Mouse (Mus musculus) myocyte (in vitro differentiated cells): Measurements from ENCODE around the gene Spint5. TPM values are rescaled to one million over a fixed set of nuclear protein-coding genes. Genes with fewer than 3 reads are reported as not detected.

Experiments
- H3K27me3 ChIP-seq: one replicate; pipeline ENCODE4 v1.6.1; 2011; ENCODE audit not compliant: control insufficient read depth, insufficient read depth, insufficient read length
- H3K36me3 ChIP-seq: one replicate; pipeline ENCODE4 v1.6.1; 2011; ENCODE audit not compliant: control insufficient read depth, insufficient read depth
- H3K4me2 ChIP-seq: one replicate; pipeline ENCODE4 v1.6.1; 2011; ENCODE audit warnings: low read depth, control low read depth
- H3K4me3 ChIP-seq: one replicate; pipeline ENCODE4 v1.5.1; 2011; ENCODE audit warnings: mild to moderate bottlenecking, control low read depth, moderate library complexity
- H3K79me2 ChIP-seq: one replicate; pipeline ENCODE4 v1.6.1; 2011; ENCODE audit not compliant: control insufficient read depth, insufficient read depth
- H3ac ChIP-seq: one replicate; pipeline ENCODE4 v1.6.1; 2011; ENCODE audit not compliant: control insufficient read depth, insufficient read length
- CEBPB ChIP-seq: IDR thresholded peaks from 2 replicates; pipeline ENCODE4 v1.6.1; 2011; ENCODE audit warnings: mild to moderate bottlenecking, moderate library complexity; ENCODE audit not compliant: poor library complexity, insufficient read depth, severe bottlenecking
- E2F4 ChIP-seq: IDR thresholded peaks from one replicate; pipeline ENCODE4 v1.6.1; 2011; ENCODE audit warnings: mild to moderate bottlenecking, control low read depth, moderate library complexity; ENCODE audit not compliant: insufficient read depth
- MAX ChIP-seq: IDR thresholded peaks from one replicate; pipeline ENCODE4 v1.6.1; 2011; ENCODE audit warnings: low read depth, mild to moderate bottlenecking, control low read depth
- MYOD1 ChIP-seq, 3 experiments: IDR thresholded peaks; one replicate each; pipeline ENCODE4 v1.6.1; 2011; ENCODE audit warnings: control low read depth in 2 of 3, low read depth in 2 of 3, mild to moderate bottlenecking in 2 of 3, moderate library complexity in 1 of 3; ENCODE audit not compliant: insufficient read length in 2 of 3, control insufficient read depth in 1 of 3
- MYOG ChIP-seq, 3 experiments: IDR thresholded peaks; one replicate each; pipeline ENCODE4 v1.6.1; 2011; ENCODE audit warnings: control low read depth in 2 of 3, low read depth in 2 of 3, mild to moderate bottlenecking in 2 of 3; ENCODE audit not compliant: insufficient read length in 2 of 3, control insufficient read depth in 1 of 3, insufficient read depth in 1 of 3
- POLR2A ChIP-seq: IDR thresholded peaks from one replicate; pipeline ENCODE4 v1.6.1; 2011; ENCODE audit warnings: low read depth, mild to moderate bottlenecking, control low read depth, moderate library complexity; ENCODE audit not compliant: insufficient read length
- POLR2AphosphoS2 ChIP-seq: IDR thresholded peaks from one replicate; pipeline ENCODE4 v1.6.1; 2011; ENCODE audit warnings: low read depth, control low read depth; ENCODE audit not compliant: insufficient read length
- REST ChIP-seq: IDR thresholded peaks from one replicate; pipeline ENCODE4 v1.6.1; 2011; ENCODE audit warnings: mild to moderate bottlenecking, control low read depth, moderate library complexity; ENCODE audit not compliant: insufficient read depth, insufficient read length
- SRF ChIP-seq: IDR thresholded peaks from one replicate; pipeline ENCODE4 v1.6.1; 2011; ENCODE audit warnings: low read depth; ENCODE audit not compliant: control insufficient read depth, insufficient read length
- TCF12 ChIP-seq: IDR thresholded peaks from one replicate; pipeline ENCODE4 v1.6.1; 2011; ENCODE audit warnings: mild to moderate bottlenecking, control low read depth; ENCODE audit not compliant: poor library complexity, insufficient read depth, severe bottlenecking
- TCF3 ChIP-seq: IDR thresholded peaks from one replicate; pipeline ENCODE4 v1.6.1; 2011; ENCODE audit warnings: low read depth, control low read depth; ENCODE audit not compliant: insufficient read length
- USF1 ChIP-seq: IDR thresholded peaks from one replicate; pipeline ENCODE4 v1.6.1; 2011; ENCODE audit warnings: low read depth, mild to moderate bottlenecking, control low read depth, moderate library complexity
- polyA plus RNA-seq: library from polyadenylated mRNA; unstranded; fragments of >200 nt; fragmentation: generic; extraction: Trizol; gene quantifications from one replicate; pipeline ENCODE4 v1.2.1, GENCODE M21; 2012; ENCODE audit warnings: missing spikeins

Gene Spint5
- polyA plus RNA-seq, 1 experiment: not detected

- no peak overlapping the region for H3K4me2 ChIP-seq
- H3K4me3 ChIP-seq: no peak overlapping the region
- H3K36me3 ChIP-seq: peaks cover 60% of the 10 kb centered on the region
- no peak overlapping the region for H3ac ChIP-seq
- peaks cover 12% of the 10 kb centered on the region for H3K79me2 ChIP-seq
- no peak for TF ChIP-seq REST
- no peak for TF ChIP-seq POLR2A
- no peak for TF ChIP-seq CEBPB
- TF ChIP-seq TCF3: no peak
- TF ChIP-seq USF1: no peak
- no peak for TF ChIP-seq MAX
- TF ChIP-seq MYOD1 (IDR thresholded peaks at IDR 0.05; ENCODE audit: control insufficient read depth in 1 of 3, insufficient read length in 2 of 3, low read depth in 2 of 3): peak in 1 of 3 experiments; percentile 5
- no peaks in the 10 kb centered on the region for H3K27me3 ChIP-seq
Measured at GRCm38 (mm10) chr2:164754800-164755199, 39.7 kb downstream of the Spint5 start.

- Histone ChIP-seq H3K4me3 (no peak overlapping the region), H3K4me2 (no peak overlapping the region), H3K79me2 (no peaks in the 10 kb centered on the region), H3K36me3 (peaks cover 75% of the 10 kb centered on the region), H3ac (no peak overlapping the region), H3K27me3 (no peaks in the 10 kb centered on the region)
- TF ChIP-seq MYOG (IDR thresholded peaks at IDR 0.05; ENCODE audit: control insufficient read depth in 1 of 3, insufficient read depth in 1 of 3, insufficient read length in 2 of 3, low read depth in 2 of 3) (no peak), TCF12 (no peak), SRF (no peak), CEBPB (no peak), E2F4 (no peak), USF1 (no peak), POLR2AphosphoS2 (no peak), POLR2A (no peak), TCF3 (no peak), MAX (no peak), MYOD1 (IDR thresholded peaks at IDR 0.05; ENCODE audit: control insufficient read depth in 1 of 3, insufficient read length in 2 of 3, low read depth in 2 of 3) (no peak), REST (no peak)
Measured at GRCm38 (mm10) chr2:164757841-164758240, 42.7 kb downstream of the Spint5 start.

DNA sequence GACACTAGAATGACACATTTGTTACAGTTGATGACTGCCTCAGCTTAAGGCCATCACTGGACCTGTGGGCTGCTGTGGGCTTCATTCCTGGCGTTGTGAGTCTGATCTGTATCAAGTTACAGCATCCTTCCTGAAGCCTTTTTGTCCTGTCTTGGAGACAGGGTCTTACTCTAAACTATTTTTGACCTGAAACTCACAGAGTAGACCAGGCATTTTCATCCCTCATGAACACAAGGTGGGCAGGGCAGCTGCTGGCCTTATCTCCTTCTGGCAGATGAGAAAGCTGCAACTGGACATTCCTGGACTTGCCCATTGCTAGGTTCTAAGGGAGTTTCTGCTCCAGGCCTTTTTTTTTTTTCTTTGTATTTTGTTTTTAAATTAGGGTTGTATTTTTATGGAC lies 43.6 kb downstream of the Spint5 start:
- Histone ChIP-seq H3K4me2 (no peak overlapping the region), H3ac (no peak overlapping the region), H3K36me3 (peaks cover 73% of the 10 kb centered on the region), H3K27me3 (no peaks in the 10 kb centered on the region), H3K4me3 (no peak overlapping the region), H3K79me2 (no peaks in the 10 kb centered on the region)
- no peak for TF ChIP-seq USF1
- TF ChIP-seq MYOG (IDR thresholded peaks at IDR 0.05; ENCODE audit: control insufficient read depth in 1 of 3, insufficient read depth in 1 of 3, insufficient read length in 2 of 3, low read depth in 2 of 3): no peak

- no peaks in the 10 kb centered on the region for H3K27me3 ChIP-seq
- no peak overlapping the region for H3K4me3 ChIP-seq
- H3K79me2 ChIP-seq: no peaks in the 10 kb centered on the region
- no peak overlapping the region for H3ac ChIP-seq
- H3K36me3 ChIP-seq: peaks cover 67% of the 10 kb centered on the region
- no peak overlapping the region for H3K4me2 ChIP-seq
- no peak for TF ChIP-seq USF1
- no peak for TF ChIP-seq MYOG (IDR thresholded peaks at IDR 0.05; ENCODE audit: control insufficient read depth in 1 of 3, insufficient read depth in 1 of 3, insufficient read length in 2 of 3, low read depth in 2 of 3)
- TF ChIP-seq REST: no peak
- TF ChIP-seq E2F4: no peak
- TF ChIP-seq MAX: no peak
- no peak for TF ChIP-seq TCF12
- no peak for TF ChIP-seq TCF3
- no peak for TF ChIP-seq POLR2AphosphoS2
- no peak for TF ChIP-seq SRF
- TF ChIP-seq POLR2A: no peak
- no peak for TF ChIP-seq CEBPB
- TF ChIP-seq MYOD1 (IDR thresholded peaks at IDR 0.05; ENCODE audit: control insufficient read depth in 1 of 3, insufficient read length in 2 of 3, low read depth in 2 of 3): no peak
Measured at GRCm38 (mm10) chr2:164760059-164760833, 45.1 kb downstream of the Spint5 start.

GRCm38 (mm10) chr2:164761502-164761901 lies 46.4 kb downstream of the Spint5 start:
- H3K36me3 ChIP-seq: peaks cover 60% of the 10 kb centered on the region
- no peak overlapping the region for H3ac ChIP-seq
- TF ChIP-seq TCF12 (no peak), USF1 (no peak), MYOG (IDR thresholded peaks at IDR 0.05; ENCODE audit: control insufficient read depth in 1 of 3, insufficient read depth in 1 of 3, insufficient read length in 2 of 3, low read depth in 2 of 3) (no peak), MYOD1 (IDR thresholded peaks at IDR 0.05; ENCODE audit: control insufficient read depth in 1 of 3, insufficient read length in 2 of 3, low read depth in 2 of 3) (no peak), TCF3 (no peak), SRF (no peak), REST (no peak), CEBPB (no peak), POLR2AphosphoS2 (no peak), MAX (no peak), E2F4 (no peak), POLR2A (no peak)
- no peaks in the 10 kb centered on the region for H3K79me2 ChIP-seq
- H3K27me3 ChIP-seq: no peaks in the 10 kb centered on the region
- no peak overlapping the region for H3K4me3 ChIP-seq
- H3K4me2 ChIP-seq: no peak overlapping the region
